50 mouse cellular contexts compared by ENCODE assay signal in genomic region chr19:24902821-24903220, GRCm38 (mm10). TPM values are rescaled to one million over a fixed set of nuclear protein-coding genes. Genes with fewer than 3 reads are reported as not detected.
"Had no signal": no experiment of that assay in that cellular context is flagged by ENCODE, and none has a peak within 500 bp of the region (broad histone marks: within the 10 kb centered on the region; RNA-seq: fewer than 3 reads in every experiment).

No protein-coding gene starts in this region.

- H3K4me2 ChIP-seq: heart, embryonic 11.5 days; heart, embryonic 12.5 days; heart, embryonic 13.5 days; heart, embryonic 15.5 days; hindbrain, embryonic 12.5 days; hindbrain, embryonic 13.5 days; hindbrain, embryonic 14.5 days; hindbrain, embryonic 15.5 days; intestine, embryonic 15.5 days; kidney, embryonic 15.5 days had no signal

- ATAC-seq: hindbrain, embryonic 16.5 days; hindbrain, postnatal 0 days; inflammation-experienced regulatory T-cells, adult 6 months; intestine, embryonic 15.5 days; intestine, embryonic 16.5 days; intestine, postnatal 0 days had no signal

- DNase-seq: heart, postnatal 14 days; heart, postnatal 36 days; heart, postnatal 4 days; kidney, adult 11 months; kidney, adult 18-20 months; kidney, adult 2 months; kidney, adult 8-10 months; kidney, adult 9 months; kidney, postnatal 10 days; kidney, postnatal 14 days; kidney, postnatal 25 days; kidney, postnatal 36 days; kidney, postnatal 4 days; layer of hippocampus, adult 9-11 months; layer of hippocampus, postnatal 36 days had no signal

- H3K9ac ChIP-seq: heart, embryonic 12.5 days; heart, embryonic 13.5 days; heart, embryonic 15.5 days; hindbrain, embryonic 12.5 days; hindbrain, embryonic 13.5 days; hindbrain, embryonic 14.5 days; hindbrain, embryonic 15.5 days; intestine, embryonic 15.5 days; kidney, embryonic 15.5 days had no signal

- H3K27ac ChIP-seq: heart, embryonic 13.5 days; heart, embryonic 15.5 days; hindbrain, embryonic 10.5 days; hindbrain, embryonic 12.5 days; hindbrain, embryonic 13.5 days; hindbrain, embryonic 14.5 days; hindbrain, embryonic 15.5 days; hindbrain, postnatal 0 days; intestine, embryonic 15.5 days; kidney, embryonic 15.5 days; kidney, postnatal 0 days; layer of hippocampus, adult 2 months; left cerebral cortex, adult 2 months had no signal

- H3K9me3 ChIP-seq: heart, embryonic 12.5 days; heart, embryonic 13.5 days; heart, embryonic 15.5 days; hindbrain, embryonic 10.5 days; hindbrain, embryonic 12.5 days; hindbrain, embryonic 13.5 days; hindbrain, embryonic 15.5 days; intestine, embryonic 15.5 days; kidney, embryonic 15.5 days had no signal

- H3K4me3 ChIP-seq: heart, embryonic 12.5 days; heart, embryonic 13.5 days; heart, embryonic 15.5 days; hindbrain, embryonic 10.5 days; hindbrain, embryonic 12.5 days; hindbrain, embryonic 13.5 days; hindbrain, embryonic 15.5 days; intestine, embryonic 15.5 days; kidney, embryonic 15.5 days; layer of hippocampus, adult 2 months; left cerebral cortex, adult 2 months had no signal

- H3K36me3 ChIP-seq: heart, embryonic 12.5 days; heart, embryonic 13.5 days; heart, embryonic 15.5 days; hindbrain, embryonic 10.5 days; hindbrain, embryonic 12.5 days; hindbrain, embryonic 13.5 days; hindbrain, embryonic 15.5 days; intestine, embryonic 15.5 days; kidney, embryonic 15.5 days had no signal

RNA-seq across cellular contexts. Expression of gene Foxd4, which starts 1.8 kb away (rescaled TPM):
- total RNA-seq: heart, adult 8-10 months; heart, postnatal 14 days; heart, postnatal 25 days; heart, postnatal 36 days; heart, postnatal 4 days; hematopoietic stem cell, adult 5-6 weeks; hindbrain, postnatal 0 days; layer of hippocampus, adult 18-20 months; layer of hippocampus, adult 2 months; layer of hippocampus, adult 8-10 months; layer of hippocampus, postnatal 10 days; layer of hippocampus, postnatal 14 days; layer of hippocampus, postnatal 25 days; layer of hippocampus, postnatal 36 days; left cerebral cortex, adult 18-20 months; left cerebral cortex, adult 2 months had no signal
- polyA plus RNA-seq: heart, embryonic 11.5 days; heart, embryonic 12.5 days; heart, embryonic 13.5 days; heart, embryonic 14.5 days; heart, embryonic 15.5 days; heart, embryonic 16.5 days; heart, postnatal 0 days; hindbrain, embryonic 16.5 days; inflammation-experienced regulatory T-cells, adult 6 months; intestine, embryonic 14.5 days; intestine, embryonic 15.5 days; intestine, embryonic 16.5 days; intestine, postnatal 0 days; kidney, adult 2 months; kidney, embryonic 14.5 days; kidney, embryonic 15.5 days; kidney, embryonic 16.5 days; kidney, postnatal 0 days; large intestine, adult 2 months had no signal

RNA-seq across cellular contexts. Expression of gene Pgm5, which starts 41.2 kb away (rescaled TPM):
- total RNA-seq: hematopoietic stem cell, adult 5-6 weeks had no signal
